Mouse (Mus musculus): ENCODE measurements around the gene Fh1. TPM values are rescaled to one million over a fixed set of nuclear protein-coding genes. Genes with fewer than 3 reads are reported as not detected.

Gene Fh1
- polyA plus RNA-seq, 1 experiment from 2014 or later = 106 TPM

- H3K4me3 ChIP-seq = no peak overlapping the region
- no peaks in the 10 kb centered on the region for H3K4me1 ChIP-seq (replicated peaks)
- H3K9me3 ChIP-seq = no peaks in the 10 kb centered on the region
- H3K4me2 ChIP-seq = no peak overlapping the region
- H3K27ac ChIP-seq (replicated peaks) = no peak overlapping the region
- peaks cover 70% of the 10 kb centered on the region for H3K36me3 ChIP-seq
- no peak overlapping the region for H3K9ac ChIP-seq
- no peak for ATAC-seq (ENCODE audit: low FRiP score, low read depth)
- no peaks in the 10 kb centered on the region for H3K27me3 ChIP-seq
- WGBS = 99% methylated on average over 3 of the region's 3 CpGs
Measured at GRCm38 (mm10) chr1:175608708-175609107, 16.7 kb downstream of the Fh1 start.

DNA sequence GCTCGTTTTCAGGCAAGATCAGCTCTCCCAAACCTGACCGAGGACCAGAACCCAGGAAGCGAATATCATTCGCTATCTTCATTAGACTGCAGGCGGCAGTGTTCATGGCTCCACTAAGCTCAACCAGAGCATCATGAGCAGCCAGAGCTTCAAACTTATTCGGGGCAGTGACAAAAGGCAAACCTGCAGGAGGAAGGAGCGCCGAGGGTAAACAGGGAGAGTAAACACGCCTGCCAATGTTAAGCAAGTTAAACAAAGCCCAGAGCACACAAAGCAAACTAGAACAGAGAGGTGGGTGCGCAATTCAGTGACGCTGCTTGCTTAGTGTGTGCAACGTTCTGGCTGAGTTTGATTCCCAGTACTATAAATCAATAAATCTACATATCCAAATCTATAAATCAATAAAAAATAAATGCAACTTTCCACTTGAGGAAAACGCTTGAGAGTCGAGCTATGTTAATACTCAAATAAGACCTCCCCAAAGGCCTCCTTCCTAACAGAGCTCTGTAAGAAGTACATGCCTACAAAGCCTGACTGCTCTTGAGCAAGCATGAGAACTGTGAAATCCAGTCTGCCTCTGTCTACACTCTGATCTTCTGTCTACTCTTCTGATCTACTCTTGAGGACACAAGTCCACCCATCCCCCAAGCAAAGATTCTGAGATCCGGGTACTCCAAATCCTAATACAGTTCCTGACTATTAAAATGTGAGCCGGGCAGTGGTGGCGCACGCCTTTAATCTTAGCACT lies 17.4 kb downstream of the Fh1 start:
- Histone ChIP-seq H3K9ac (no peak overlapping the region), H3K4me1 (replicated peaks) (no peaks in the 10 kb centered on the region), H3K27ac (replicated peaks) (no peak overlapping the region), H3K4me2 (no peak overlapping the region), H3K36me3 (peaks cover 69% of the 10 kb centered on the region), H3K9me3 (no peaks in the 10 kb centered on the region), H3K27me3 (no peaks in the 10 kb centered on the region), H3K4me3 (no peak overlapping the region)
- ATAC-seq (ENCODE audit: low FRiP score, low read depth) = no peak
- WGBS = 93% methylated on average over 18 of the region's 18 CpGs

- Histone ChIP-seq H3K4me1 (replicated peaks) (no peaks in the 10 kb centered on the region), H3K27me3 (no peaks in the 10 kb centered on the region), H3K9ac (no peak overlapping the region), H3K9me3 (no peaks in the 10 kb centered on the region), H3K36me3 (peaks cover 67% of the 10 kb centered on the region), H3K27ac (replicated peaks) (no peak overlapping the region), H3K4me3 (no peak overlapping the region), H3K4me2 (no peak overlapping the region)
- no peak for ATAC-seq (ENCODE audit: low FRiP score, low read depth)
- 95% methylated on average over 6 of the region's 6 CpGs for WGBS
Measured at GRCm38 (mm10) chr1:175607308-175607707, 18.1 kb downstream of the Fh1 start.

- ATAC-seq (ENCODE audit: low FRiP score, low read depth) = peak; percentile 62; the same call in 1 of the 2 replicates
- Histone ChIP-seq H3K36me3 (peaks cover 46% of the 10 kb centered on the region), H3K4me3 (no peak overlapping the region), H3K4me1 (replicated peaks) (no peaks in the 10 kb centered on the region), H3K4me2 (no peak overlapping the region), H3K9me3 (no peaks in the 10 kb centered on the region), H3K27ac (replicated peaks) (no peak overlapping the region), H3K27me3 (no peaks in the 10 kb centered on the region), H3K9ac (no peak overlapping the region)
- 63% methylated on average over 6 of the region's 6 CpGs for WGBS
Measured at GRCm38 (mm10) chr1:175603390-175603789, 22.0 kb downstream of the Fh1 start.

DNA sequence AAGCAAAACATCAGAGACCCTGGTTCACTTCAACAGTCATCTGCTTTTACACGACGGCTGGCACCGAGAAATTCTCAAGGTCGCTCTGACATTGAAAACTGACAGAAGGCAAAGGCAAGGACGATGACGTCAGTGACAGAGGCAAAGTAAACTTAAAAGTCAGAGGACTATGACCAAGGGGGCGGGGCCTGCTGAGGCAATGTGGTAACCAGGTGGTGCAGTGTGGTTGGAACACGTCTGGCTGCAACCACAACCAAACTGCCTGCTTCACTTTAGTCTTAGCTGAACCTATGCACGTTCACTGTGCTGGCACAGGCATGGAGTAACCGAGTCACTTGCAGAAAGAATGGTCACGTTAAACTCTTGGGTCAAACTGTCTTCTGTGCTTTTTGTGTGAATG lies 23.2 kb downstream of the Fh1 start:
- H3K27me3 ChIP-seq = no peaks in the 10 kb centered on the region
- H3K36me3 ChIP-seq = peaks cover 34% of the 10 kb centered on the region
- ATAC-seq (ENCODE audit: low FRiP score, low read depth) = peak; percentile 45; the same call in 1 of the 2 replicates
- H3K27ac ChIP-seq (replicated peaks) = no peak overlapping the region
- no peak overlapping the region for H3K4me2 ChIP-seq
- 93% methylated on average over 11 of the region's 11 CpGs for WGBS
- H3K9ac ChIP-seq = no peak overlapping the region
- H3K4me1 ChIP-seq (replicated peaks) = no peaks in the 10 kb centered on the region
- H3K4me3 ChIP-seq = no peak overlapping the region
- H3K9me3 ChIP-seq = no peaks in the 10 kb centered on the region

GRCm38 (mm10) chr1:175592832-175593231 lies 32.6 kb downstream of the Fh1 start:
- no peak overlapping the region for H3K4me3 ChIP-seq
- no peaks in the 10 kb centered on the region for H3K4me1 ChIP-seq (replicated peaks)
- H3K36me3 ChIP-seq = no peaks in the 10 kb centered on the region
- WGBS = 70% methylated on average over 1 of the region's 1 CpGs
- no peak overlapping the region for H3K9ac ChIP-seq
- H3K27ac ChIP-seq (replicated peaks) = no peak overlapping the region
- no peaks in the 10 kb centered on the region for H3K27me3 ChIP-seq
- ATAC-seq (ENCODE audit: low FRiP score, low read depth) = no peak
- no peaks in the 10 kb centered on the region for H3K9me3 ChIP-seq
- H3K4me2 ChIP-seq = no peak overlapping the region

DNA sequence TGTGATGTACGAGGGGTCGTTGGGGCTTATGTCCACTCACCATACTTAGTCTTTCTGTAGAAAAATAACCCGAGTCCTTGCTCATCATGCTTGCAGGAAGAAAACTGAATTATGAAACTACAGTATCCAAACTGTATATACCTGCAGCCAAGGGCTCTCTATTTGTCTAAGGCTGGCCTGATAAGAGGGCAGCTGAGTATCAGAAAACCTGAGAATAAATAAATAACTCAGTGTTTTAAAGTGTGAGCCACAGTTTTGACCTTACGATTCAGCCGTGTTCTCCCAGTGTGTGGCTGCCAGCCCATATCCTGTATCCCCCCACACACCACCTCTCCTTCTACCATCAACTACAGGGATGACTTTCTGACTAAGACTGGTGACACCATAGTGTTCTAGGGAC lies 38.8 kb downstream of the Fh1 start:
- Histone ChIP-seq H3K9ac (no peak overlapping the region), H3K9me3 (no peaks in the 10 kb centered on the region), H3K27ac (replicated peaks) (no peak overlapping the region), H3K27me3 (no peaks in the 10 kb centered on the region), H3K4me2 (no peak overlapping the region), H3K4me3 (no peak overlapping the region), H3K36me3 (no peaks in the 10 kb centered on the region), H3K4me1 (replicated peaks) (no peaks in the 10 kb centered on the region)
- no peak for ATAC-seq (ENCODE audit: low FRiP score, low read depth)
- 90% methylated on average over 5 of the region's 5 CpGs for WGBS

DNA sequence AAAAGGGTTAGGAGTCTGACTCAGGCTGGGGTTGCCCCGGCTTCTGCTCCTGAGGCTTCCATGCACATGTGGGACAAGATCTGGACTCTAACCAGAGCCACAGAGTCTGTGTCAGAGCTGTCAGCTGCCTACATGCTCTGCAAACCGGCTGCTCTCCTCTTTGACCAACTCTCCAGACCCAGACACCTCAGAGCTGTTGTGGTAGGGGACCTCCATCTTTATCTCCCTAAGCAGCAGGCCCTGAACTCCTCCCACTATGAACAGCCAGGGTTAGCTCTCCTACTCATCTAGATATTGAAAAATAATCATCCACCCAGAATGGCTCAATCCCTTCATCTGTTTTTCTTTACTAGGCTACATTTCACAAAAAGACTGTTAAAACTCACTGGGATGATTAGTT lies 40.2 kb downstream of the Fh1 start:
- no peak overlapping the region for H3K9ac ChIP-seq
- H3K4me1 ChIP-seq (replicated peaks) = no peaks in the 10 kb centered on the region
- H3K27ac ChIP-seq (replicated peaks) = no peak overlapping the region
- H3K4me2 ChIP-seq = no peak overlapping the region
- H3K27me3 ChIP-seq = no peaks in the 10 kb centered on the region
- H3K9me3 ChIP-seq = no peaks in the 10 kb centered on the region
- H3K36me3 ChIP-seq = no peaks in the 10 kb centered on the region
- ATAC-seq (ENCODE audit: low FRiP score, low read depth) = no peak
- no peak overlapping the region for H3K4me3 ChIP-seq
- 74% methylated on average over 2 of the region's 2 CpGs for WGBS

GRCm38 (mm10) chr1:175582799-175583198 lies 42.6 kb downstream of the Fh1 start:
- Histone ChIP-seq H3K4me1 (replicated peaks) (no peaks in the 10 kb centered on the region), H3K9ac (no peak overlapping the region), H3K9me3 (no peaks in the 10 kb centered on the region), H3K36me3 (no peaks in the 10 kb centered on the region), H3K4me3 (no peak overlapping the region), H3K4me2 (no peak overlapping the region), H3K27me3 (no peaks in the 10 kb centered on the region), H3K27ac (replicated peaks) (no peak overlapping the region)
- ATAC-seq (ENCODE audit: low FRiP score, low read depth) = no peak
- 86% methylated on average over 4 of the region's 4 CpGs for WGBS

- 88% methylated on average over 7 of the region's 7 CpGs for WGBS
- H3K4me2 ChIP-seq = no peak overlapping the region
- ATAC-seq (ENCODE audit: low FRiP score, low read depth) = no peak
Measured at GRCm38 (mm10) chr1:175580346-175580745, 45.1 kb downstream of the Fh1 start.

GRCm38 (mm10) chr1:175579598-175580235 lies 45.7 kb downstream of the Fh1 start:
- Histone ChIP-seq H3K27ac (replicated peaks) (no peak overlapping the region), H3K4me2 (no peak overlapping the region), H3K4me1 (replicated peaks) (no peaks in the 10 kb centered on the region), H3K9me3 (no peaks in the 10 kb centered on the region), H3K36me3 (no peaks in the 10 kb centered on the region), H3K27me3 (no peaks in the 10 kb centered on the region), H3K4me3 (no peak overlapping the region), H3K9ac (no peak overlapping the region)
- 57% methylated on average over 9 of the region's 9 CpGs for WGBS
- no peak for ATAC-seq (ENCODE audit: low FRiP score, low read depth)

More at GRCm38 (mm10) chr1:175580346-175580745, 45.1 kb downstream of the Fh1 start:
- H3K27ac ChIP-seq (replicated peaks) = no peak overlapping the region
- H3K4me1 ChIP-seq (replicated peaks) = no peaks in the 10 kb centered on the region
- no peaks in the 10 kb centered on the region for H3K9me3 ChIP-seq
- no peak overlapping the region for H3K9ac ChIP-seq
- no peaks in the 10 kb centered on the region for H3K27me3 ChIP-seq
- H3K36me3 ChIP-seq = no peaks in the 10 kb centered on the region
- H3K4me3 ChIP-seq = no peak overlapping the region

DNA sequence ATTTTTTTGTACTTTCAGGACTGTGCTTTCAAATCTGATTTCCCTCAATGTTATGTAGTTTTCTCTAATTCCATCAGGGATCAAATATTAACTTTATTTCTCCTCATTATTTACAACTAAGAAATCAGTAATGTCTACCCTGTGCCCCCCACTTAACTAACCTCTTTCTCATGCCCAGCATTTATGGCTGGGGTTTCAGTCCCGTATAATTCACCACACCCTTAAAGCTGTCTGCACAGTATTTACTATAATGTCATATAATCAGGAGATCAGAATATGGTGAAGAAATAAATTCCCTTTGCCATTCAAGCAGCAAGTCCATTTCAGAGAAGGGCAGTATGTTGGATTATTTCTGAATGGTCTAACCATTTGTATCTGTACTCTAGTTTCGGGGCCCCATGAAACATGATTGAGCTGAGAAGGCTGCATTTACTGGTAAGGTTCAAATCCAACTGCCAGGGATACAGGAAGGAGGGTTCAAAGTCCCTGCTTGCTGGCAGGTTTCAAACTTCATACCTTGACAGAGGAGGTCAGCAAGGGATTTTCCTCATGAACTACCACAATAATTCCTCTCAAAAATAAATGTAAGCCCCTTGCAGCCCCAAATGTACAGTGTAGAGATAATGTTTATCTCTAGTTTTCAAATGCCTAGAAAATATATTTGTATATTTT lies 46.9 kb downstream of the Fh1 start:
- Histone ChIP-seq H3K27me3 (no peaks in the 10 kb centered on the region), H3K9me3 (no peaks in the 10 kb centered on the region), H3K27ac (replicated peaks) (no peak overlapping the region), H3K36me3 (no peaks in the 10 kb centered on the region), H3K4me2 (no peak overlapping the region), H3K9ac (no peak overlapping the region), H3K4me3 (no peak overlapping the region), H3K4me1 (replicated peaks) (no peaks in the 10 kb centered on the region)
- no peak for ATAC-seq (ENCODE audit: low FRiP score, low read depth)
- 93% methylated on average over 2 of the region's 2 CpGs for WGBS
